Mouse (Mus musculus) lung, postnatal 0 days (tissue): ENCODE data around the gene Dnm3.

ENCODE experiments used
- CTCF ChIP-seq: IDR thresholded peaks from 2 replicates; pipeline ENCODE4 v1.5.1; 2016; ENCODE audit warnings: antibody characterized with exemption, mild to moderate bottlenecking
- EP300 ChIP-seq: IDR thresholded peaks from 2 replicates; pipeline ENCODE4 v1.6.1; 2016; ENCODE audit warnings: antibody characterized with exemption, mild to moderate bottlenecking, control low read depth

DNA sequence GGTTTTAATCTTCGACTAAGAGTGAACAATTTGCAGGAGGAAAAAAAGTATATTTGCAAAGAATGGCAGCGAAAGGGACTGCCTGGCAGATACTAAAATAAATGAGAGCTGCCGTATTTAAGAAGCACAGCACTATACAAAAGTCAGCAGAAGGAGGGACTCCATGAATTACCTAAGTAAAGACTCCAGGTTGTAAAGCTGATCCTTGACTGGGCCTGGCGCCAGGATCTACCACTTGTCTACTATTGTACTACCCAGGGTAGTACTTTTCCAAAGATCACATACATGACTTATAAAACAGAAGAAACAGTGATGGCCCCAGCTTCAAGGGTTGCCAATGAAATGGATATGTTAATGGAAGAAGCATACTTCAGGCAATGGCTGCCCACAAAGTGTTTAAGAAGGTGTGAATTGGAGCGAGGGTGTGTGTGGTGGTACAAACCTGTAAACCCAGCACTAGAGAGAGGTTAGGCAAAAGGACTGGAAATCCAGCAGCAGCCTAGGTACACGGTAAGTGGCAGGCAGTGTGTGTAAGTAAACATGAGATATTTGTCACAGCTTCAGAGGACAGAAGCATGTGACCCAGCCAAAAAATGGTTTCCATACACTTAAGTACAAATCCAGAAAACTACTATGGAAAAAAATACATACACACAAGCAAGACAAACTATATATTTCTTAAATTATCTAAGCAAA lies 220.8 kb downstream of the Dnm3 start:
- TF ChIP-seq CTCF (no peak), EP300 (no peak)
